Mouse (Mus musculus): Measurements from ENCODE around the gene Zfpl1.
"Not testable (repeated sequence)": the region's sequence is repeated elsewhere in the genome, so short reads cannot be mapped to it uniquely, and the experiment has no call there.

Zfpl1 gene

DNA sequence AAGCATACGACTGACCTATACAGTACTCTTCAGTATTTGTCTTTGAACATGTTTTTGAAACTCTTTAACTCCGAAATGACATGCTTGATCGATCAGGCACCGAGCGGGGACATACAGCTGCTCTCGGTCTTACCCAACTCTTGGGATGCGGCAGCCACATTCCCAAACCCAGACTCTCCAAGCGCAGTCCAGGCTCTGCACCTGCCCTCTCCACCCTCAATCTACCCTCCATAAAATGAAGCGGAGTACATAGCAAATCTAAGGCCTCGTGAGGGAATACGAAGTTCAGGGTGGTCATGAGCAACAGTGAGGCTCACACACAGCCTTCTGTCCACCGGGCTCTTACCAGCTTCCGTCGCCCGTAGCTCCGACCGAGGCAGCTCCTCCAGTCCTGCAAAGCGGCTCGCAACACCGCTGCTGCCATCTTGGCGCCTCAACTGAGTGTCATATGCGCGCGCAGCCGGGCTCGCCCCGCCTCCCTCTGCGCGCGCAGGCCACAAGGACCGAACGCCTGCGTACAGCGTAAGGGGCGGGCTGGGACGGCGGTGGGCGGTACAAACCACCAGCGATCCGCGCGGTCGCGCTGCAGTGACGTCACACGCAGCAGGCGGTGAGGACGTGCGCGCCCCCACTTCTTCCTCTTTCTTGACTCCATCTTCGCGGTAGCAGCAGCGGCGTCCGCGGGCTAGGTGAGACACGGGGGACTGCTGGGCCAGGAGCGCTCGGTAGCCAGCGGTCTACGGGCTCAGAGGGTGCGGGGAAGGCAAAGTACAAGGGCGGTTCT lies 27.3 kb downstream of the Zfpl1 start, which contains the start of the genes Mrpl49 and Fau:
TSS of gene Mrpl49 (minus strand) at position 473 of the 784 bp plus-strand sequence.
TSS of gene Fau (plus strand) at position 532 of the 784 bp plus-strand sequence.
- peak; percentile 99 for DNase-seq (ENCODE audit: low spot score)

DNA sequence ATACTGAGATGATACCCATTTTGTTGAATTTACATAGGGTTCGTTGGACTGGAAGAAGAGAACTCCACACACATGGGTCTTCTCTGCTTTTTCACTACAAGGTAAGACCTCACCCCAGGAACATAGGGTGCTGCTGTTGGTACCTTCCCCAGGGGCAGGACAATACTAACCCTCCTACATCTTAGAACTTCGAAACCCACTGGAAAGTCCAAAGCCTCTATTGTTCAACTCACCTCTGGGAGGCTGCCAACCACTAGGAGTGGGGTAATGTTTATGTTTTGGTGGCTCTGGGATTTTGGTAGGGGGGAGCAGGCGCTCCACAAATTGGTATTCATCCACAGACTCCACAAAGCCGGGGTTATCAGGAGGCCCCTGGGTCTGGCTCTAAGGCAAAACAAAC lies 28.1 kb downstream of the Zfpl1 start:
- DNase-seq (ENCODE audit: low spot score): no peak

GRCm38 (mm10) chr19:6054296-6054695 lies 30.5 kb downstream of the Zfpl1 start:
- no peak for DNase-seq (ENCODE audit: low spot score)

GRCm38 (mm10) chr19:6052516-6052915 lies 32.2 kb downstream of the Zfpl1 start:
- DNase-seq (ENCODE audit: low spot score): no peak

- DNase-seq (ENCODE audit: low spot score): no peak
These were observed 35.9 kb downstream of the Zfpl1 start for GRCm38 (mm10) chr19:6048681-6049410.

GRCm38 (mm10) chr19:6047899-6048166 lies 36.9 kb downstream of the Zfpl1 start:
- no peak for DNase-seq (ENCODE audit: low spot score)

DNA sequence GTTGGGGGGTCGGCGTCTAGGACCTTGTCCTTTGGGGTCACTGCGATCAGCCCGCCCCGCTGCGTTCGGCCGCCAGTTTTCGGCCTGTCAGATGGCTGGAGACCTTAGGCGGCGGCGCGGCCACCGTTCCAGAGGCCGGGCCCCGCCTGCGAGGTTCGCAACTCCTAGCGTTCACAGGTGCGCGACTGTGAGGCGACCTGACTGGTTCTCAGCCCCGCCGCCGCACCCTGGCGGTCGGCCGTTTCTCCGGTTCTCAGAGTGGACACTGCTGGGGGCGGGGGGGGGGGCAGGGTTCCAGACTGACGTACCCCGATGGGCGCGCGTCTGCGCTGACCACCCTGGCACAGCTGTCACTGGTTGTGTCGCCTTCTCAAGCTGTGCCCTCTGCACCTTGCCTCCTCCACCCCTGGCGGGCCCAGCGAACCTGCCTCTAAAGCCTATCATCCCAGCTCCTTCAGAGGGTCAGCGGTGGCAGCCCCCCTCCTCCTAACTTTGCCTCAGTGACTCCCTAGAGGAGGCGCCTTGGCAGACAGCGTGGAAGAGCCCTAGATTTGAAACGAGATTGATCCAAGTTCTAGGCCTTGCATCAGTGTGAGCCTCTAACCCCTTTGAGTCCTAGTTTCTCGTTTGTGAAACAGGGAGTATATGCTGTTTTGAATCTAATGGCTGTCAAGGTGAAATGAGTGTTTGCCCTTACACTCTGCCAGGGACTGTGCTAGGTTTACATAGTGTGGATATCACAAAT lies 37.4 kb downstream of the Zfpl1 start:
- no peak for DNase-seq (ENCODE audit: low spot score)

DNA sequence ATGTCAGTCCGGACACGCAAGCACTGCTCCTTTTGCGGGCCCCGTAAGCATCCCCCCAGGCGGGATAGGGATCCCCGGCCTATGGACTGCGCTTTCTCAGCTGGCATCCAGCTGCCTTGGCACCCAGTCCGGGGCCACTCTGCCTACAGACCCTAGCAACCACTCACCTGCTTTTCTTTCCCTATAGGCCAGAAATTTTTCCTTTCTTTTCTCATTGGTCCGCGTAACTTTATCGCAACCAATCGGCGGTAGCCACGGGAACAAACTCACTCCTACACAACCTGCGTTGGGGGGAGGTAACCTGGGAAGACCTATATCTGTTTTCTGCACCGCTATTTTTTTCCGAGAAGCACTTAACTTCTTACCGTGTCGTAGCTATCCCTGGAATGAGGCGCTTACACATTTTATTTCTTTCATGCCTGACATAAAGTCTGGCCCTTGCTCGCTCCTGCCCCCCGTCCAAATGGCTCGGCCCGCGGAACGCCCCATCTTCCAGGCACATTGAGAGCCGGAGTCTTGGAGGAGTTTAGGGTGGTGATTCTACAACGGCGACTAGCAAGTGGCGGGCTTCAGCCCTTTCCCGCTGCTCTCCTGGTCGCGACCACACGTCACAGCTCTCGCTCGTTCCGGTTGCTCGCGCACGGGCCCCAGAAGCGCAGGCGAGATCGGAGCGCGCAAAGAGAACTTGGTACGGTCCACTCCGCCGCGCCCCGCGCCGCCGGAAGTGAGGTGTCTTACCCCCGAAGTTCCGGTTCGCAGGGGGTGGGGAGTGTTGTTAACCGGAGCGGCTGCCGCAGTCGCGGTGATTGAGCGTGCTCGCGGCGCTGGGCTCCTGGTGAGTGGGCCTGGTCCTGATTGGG lies 38.2 kb downstream of the Zfpl1 start, which contains the start of gene Syvn1:
TSS of gene Syvn1 (plus strand) at position 283 of the 860 bp plus-strand sequence.
- DNase-seq (ENCODE audit: low spot score): peak; percentile 88

GRCm38 (mm10) chr19:6045366-6046293 lies 39.1 kb downstream of the Zfpl1 start:
- no peak for DNase-seq (ENCODE audit: low spot score)

DNA sequence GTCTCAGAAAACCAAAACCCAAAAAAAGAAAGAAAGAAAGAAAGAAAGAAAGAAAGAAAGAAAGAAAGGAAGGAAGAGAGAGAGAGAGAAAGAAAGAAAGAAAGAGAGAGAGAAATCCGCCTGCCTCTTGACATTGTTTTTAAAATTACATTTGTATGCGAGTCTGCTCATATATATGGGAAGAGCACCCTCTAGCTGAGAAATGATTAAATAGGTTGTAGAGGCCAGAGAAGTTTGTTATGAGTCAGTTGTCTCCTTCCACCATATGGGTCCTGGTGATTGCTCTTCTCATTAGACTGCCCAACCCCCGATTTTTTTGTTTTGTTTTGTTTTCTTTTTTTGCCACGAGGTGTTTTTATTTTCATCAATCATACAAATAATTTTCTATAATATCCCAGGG lies 40.7 kb downstream of the Zfpl1 start:
- not testable (repeated sequence) for DNase-seq (ENCODE audit: low spot score)

DNA sequence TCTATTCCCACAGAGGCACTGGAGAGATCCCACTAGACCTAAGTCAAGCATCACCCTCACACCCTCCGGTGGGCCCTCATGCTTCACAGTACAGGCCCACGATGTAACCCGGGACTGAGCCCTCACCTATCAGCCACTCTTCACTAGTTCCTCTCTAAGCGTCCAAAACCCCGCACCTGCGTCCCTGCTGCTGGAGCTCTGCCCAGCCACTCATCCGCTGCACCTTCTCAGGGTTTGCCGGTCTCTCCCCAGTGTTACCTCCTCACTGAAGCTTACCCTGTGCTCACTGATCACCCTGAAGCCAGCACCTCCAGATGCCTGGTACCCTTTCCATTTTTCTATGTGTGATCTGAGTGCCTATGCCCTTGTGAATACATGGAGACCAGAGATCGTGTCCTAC lies 42.5 kb downstream of the Zfpl1 start:
- DNase-seq (ENCODE audit: low spot score): no peak

DNA sequence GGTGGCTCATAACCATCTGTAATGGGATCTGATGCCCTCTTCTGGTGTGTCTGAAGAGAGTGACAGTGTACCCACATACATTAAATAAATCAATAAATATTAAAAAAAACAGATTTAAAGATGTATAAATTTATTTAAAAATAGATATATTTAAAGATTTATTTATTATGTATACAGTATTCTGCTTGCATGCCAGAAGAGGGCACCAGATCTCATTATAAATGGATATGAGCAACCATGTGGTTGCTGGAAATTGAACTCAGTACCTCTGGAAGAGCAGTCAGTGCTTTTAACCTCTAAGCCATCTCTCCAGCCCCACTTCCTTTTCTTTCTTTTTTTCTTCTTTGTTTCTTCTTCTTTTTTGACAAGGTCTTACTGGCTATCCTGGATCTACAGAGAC lies 44.8 kb downstream of the Zfpl1 start:
- DNase-seq (ENCODE audit: low spot score): no peak

- DNase-seq (ENCODE audit: low spot score): no peak
These were observed 46.4 kb downstream of the Zfpl1 start for GRCm38 (mm10) chr19:6038326-6038725.

- DNase-seq (ENCODE audit: low spot score): no peak
These were observed 47.1 kb downstream of the Zfpl1 start for GRCm38 (mm10) chr19:6037695-6038094.

DNA sequence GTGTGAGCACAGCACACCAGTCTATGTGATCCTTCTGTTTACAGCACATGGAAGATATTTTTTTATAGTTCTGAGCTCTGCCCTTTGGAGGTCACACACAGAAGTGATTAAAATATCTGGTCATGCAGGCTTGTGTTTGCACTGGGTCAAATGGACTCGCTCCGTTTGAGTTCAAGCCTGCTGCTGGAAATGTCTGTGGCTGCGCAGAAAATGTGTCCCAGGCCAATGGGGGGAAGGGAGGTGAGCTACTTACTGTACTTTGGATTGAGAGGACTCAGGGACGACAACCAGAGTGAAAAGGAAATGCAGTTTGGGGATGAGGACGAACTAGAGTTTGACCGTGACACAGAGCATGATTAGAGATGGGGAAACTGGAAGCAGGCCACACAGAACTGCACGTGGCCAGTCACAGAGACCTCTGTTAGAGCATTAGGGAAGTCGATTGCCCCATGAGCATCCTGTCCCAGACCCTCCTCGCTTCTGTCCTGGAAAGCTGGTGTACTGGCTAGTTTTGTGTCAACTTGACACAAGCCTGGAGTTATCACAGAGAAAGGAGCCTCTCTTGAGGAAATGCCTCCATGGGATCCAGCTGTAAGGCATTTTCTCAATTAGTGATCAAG lies 48.7 kb downstream of the Zfpl1 start:
- DNase-seq (ENCODE audit: low spot score): no peak

Measured in urinary bladder, postnatal 14 days (tissue).